Mouse (Mus musculus): ENCODE measurements around the gene Cdh4.
A peak's percentile ranks its signal among the peaks of the same experiment; 100 is the strongest.

Cdh4 gene

DNA sequence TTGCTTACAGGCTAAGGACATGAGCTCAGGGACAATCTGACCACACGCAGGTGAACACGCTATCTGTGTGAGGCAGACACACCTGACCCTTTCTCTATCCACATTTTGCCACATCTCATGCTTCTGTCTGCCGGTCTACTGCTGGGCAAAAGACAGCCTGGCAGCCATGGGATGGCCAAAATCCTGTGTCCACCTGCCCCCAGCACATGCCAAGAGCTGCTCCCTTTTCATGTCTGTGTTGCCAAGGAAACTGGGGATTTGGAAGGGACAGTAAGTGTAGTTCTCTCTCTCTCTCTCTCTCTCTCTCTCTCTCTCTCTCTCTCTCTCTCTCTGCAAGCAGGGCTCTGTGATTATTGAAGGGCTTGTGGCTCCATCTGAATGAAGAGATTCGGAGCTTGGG lies 98.9 kb downstream of the Cdh4 start:
- no peak for TF ChIP-seq GATA4 (IDR thresholded peaks at IDR 0.05; ENCODE audit: insufficient replicate concordance, low read length)

DNA sequence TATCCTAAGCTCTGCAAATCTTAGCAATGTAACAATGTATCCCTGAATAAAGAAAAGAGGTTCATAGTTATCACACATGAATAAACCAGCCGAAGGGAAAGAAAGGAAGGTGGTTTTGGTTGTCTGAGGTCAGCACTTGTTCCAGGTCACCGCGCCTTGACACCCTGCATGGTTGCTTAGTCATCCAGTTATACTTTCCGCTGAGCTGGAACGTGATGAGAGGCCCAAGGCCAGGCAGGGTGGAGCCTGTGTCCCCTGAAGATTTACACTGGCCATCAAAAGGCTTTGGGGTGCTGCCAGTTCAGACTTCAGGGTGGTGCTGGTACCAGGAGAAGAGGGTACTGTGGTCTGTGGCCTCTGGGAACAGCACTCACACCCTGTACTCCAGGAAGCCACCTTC lies 105.4 kb downstream of the Cdh4 start:
- no peak for TF ChIP-seq GATA4 (IDR thresholded peaks at IDR 0.05; ENCODE audit: insufficient replicate concordance, low read length)

DNA sequence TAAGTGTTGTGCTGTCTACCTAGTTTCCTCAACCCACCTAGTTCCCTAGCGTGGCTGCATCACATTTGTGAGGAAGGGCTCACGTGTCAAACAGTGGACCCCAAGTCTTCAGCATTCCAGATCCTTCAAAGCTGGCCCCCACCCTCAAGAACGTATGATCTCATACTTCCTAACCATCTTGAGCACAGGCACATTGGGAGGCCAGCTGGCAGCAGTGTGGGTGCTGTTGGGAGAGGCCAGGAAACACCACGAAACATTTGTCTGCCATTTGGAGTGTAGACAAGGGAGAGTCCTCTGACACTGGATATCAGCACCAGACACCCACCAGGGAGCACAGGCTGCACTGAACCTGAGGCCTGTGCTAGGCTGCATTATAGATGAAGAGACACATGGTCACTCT lies 113.7 kb downstream of the Cdh4 start:
- no peak for TF ChIP-seq GATA4 (IDR thresholded peaks at IDR 0.05; ENCODE audit: insufficient replicate concordance, low read length)

DNA sequence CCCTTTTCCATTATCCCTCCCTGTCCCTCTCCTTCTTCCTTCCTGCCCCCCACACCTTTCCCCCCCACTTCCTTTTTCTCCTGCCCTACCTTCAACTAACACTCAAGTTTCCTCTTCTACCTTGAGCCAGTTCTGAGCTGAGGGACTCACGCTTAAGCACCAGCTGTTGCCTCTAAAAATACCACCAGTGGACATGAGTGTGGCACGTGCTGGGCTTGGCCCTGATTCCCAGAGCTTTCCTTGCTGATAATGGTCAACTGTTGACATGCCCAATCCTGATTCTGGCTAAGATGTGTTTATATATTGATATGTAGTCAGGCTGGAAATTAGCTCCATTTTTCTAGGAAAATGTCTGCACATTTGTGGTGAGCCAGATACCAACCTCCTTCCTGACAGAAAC lies 120.1 kb downstream of the Cdh4 start:
- TF ChIP-seq GATA4 (IDR thresholded peaks at IDR 0.05; ENCODE audit: insufficient replicate concordance, low read length): no peak

DNA sequence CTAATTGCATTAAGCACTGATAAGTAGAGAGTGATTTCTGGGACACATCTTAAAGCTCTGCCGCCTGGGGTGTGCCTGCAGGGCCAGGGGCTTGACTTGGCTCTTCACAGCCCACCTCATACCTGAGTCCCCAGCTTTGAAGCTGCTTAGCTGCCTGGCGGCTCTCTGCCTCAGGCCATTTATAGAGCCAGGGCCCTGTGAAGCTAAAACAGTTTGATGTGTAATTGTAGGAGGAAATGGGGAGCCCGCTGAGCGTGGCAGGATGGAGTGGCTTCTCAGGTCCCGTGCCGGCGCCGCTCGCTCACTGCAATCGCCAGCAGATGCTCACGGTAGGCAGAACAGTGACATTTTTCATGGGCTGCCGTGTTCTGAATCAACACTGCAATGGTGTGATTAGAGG lies 123.4 kb downstream of the Cdh4 start:
- no peak for TF ChIP-seq GATA4 (IDR thresholded peaks at IDR 0.05; ENCODE audit: insufficient replicate concordance, low read length)

DNA sequence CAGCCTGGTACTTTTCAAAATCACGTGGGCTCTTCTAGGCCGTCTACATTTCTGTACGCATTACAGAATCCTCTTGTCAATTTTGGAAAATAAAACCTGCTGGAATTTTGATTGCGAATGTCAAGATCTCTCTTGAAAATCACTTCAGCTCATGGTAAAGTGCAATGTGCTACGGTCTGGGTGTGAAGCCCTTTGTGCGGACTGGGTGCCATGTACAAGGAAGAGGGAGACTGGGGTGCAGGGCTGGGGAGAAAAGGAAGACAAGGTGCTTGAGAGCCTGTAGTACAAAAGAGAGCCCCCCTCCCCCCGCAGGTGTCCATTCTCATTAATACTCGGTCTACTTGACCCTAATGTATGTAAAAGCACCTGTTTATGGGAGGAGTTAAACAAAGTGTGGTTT lies 125.7 kb downstream of the Cdh4 start:
- no peak for TF ChIP-seq GATA4 (IDR thresholded peaks at IDR 0.05; ENCODE audit: insufficient replicate concordance, low read length)

DNA sequence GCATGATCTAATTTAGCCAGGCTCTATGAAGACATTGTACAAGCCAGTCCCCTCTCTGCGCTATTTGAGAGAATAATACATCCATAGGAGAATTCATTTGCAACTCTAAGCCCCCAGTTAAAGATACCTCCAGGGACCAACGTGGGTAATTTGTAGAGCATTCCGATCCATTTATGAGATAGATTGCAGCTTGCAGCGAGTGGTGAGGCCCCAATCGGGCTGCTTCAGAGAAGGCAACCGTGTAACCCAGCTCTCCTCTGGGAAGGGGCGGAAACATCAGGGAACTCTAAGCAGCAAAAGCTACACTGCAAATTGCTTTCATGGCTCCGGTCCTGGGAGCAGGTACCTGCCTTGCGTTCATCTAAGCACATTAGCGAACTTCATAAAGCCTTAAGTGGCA lies 126.9 kb downstream of the Cdh4 start:
- no peak for TF ChIP-seq GATA4 (IDR thresholded peaks at IDR 0.05; ENCODE audit: insufficient replicate concordance, low read length)

DNA sequence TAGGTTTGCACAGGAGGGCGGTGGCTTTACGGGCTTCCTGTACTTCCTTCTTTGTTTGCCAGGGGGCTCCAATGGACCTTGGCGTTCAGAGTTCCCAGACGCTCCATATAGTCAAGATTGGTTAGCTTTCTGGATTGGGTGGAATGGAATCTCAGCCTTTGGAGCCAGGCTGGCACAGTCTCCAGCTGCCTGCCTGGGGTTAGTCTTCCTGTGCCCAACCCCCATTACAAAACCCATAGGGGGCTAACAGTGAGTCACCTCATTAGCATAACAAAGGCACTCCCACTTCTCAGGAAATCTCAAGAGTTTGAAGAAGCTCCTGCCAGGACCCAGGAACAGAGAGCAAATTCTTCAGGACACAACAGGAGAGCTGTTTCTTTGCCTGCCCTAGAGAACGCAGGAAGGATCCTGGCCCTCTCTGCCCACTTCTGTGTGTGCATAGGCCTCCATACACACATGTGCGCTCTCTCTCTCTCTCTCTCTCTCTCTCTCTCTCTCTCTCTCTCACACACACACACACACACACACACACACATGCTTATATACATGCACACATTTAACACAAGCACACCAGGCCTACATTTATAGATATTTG lies 129.0 kb downstream of the Cdh4 start:
- TF ChIP-seq GATA4 (IDR thresholded peaks at IDR 0.05; ENCODE audit: insufficient replicate concordance, low read length): no peak

DNA sequence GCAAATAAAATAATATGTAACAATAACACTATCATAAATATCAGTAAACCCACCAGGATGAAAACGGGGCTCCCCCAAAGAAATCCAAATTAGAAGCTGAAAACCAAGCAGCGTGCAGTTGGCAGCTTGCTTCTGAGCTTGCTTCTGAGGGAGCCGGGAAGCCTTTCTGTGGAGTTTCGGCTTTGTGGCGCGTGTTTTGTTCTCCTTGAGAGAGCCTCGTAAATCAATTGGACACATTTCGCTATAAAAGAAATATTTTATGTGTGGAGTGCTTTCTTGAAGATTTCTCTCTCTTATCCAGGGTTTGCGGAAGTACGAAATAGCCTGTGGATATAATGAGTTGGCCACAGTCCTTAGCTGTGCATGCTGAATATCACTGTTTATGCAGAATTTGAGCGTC lies 131.1 kb downstream of the Cdh4 start:
- no peak for TF ChIP-seq GATA4 (IDR thresholded peaks at IDR 0.05; ENCODE audit: insufficient replicate concordance, low read length)

DNA sequence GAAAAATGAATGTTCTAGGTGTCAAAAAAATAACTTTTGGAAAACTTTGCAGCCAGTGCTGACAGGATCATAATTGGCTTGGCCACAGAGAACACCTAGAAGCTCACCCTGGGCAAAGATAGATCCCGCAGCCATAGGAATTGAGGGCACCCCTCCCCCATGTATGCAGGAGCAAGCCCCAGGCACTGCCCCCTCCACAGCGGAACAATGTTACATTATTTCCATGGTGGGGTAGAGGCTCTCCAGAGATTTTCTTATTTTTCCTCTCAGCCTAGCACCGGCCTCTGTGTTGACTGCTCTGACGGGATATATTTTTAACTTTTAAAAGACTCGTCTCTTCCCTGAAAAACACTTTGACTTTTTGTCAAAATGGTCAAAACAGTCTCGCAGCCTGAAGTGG lies 131.6 kb downstream of the Cdh4 start:
- no peak for TF ChIP-seq GATA4 (IDR thresholded peaks at IDR 0.05; ENCODE audit: insufficient replicate concordance, low read length)

DNA sequence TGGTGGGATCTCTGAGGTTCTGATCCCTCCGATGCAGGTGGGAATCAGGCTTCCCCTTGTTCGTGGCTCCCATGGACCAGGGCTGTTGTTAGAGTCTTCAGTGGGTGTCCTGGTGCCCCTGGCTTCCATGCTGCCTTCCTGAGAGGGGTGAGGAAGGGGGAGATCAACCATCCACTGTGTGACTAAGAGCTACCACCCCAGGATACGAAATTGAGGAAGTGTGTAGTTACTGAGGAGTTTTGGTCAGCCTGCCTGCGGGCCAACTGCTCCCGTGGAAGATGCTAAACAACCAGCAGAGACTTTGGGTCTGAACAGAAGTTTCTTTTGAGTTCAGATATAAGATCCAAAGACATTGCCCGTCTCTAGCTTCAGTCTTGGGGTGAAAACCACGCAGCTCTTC lies 133.4 kb downstream of the Cdh4 start:
- TF ChIP-seq GATA4 (IDR thresholded peaks at IDR 0.05; ENCODE audit: insufficient replicate concordance, low read length): no peak

DNA sequence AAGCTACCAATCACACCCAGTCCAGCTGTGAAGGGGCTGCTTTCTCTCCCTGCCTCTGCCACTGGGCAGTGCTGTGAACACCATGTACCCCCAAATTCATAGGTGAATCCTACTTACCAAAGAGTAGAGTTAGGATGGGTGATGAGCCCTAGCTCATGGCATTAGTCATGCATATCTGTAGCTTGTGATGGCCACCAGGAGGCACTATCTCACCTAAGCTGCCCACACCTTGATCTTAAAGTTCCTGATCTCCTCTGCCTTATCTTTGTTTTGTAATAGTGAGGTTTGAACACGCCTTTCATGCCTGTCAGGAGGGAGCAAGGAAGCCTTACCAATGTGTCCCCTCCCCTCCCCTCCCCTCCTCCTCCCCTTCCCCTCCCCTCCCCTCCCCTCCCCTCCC lies 134.0 kb downstream of the Cdh4 start:
- TF ChIP-seq GATA4 (IDR thresholded peaks at IDR 0.05; ENCODE audit: insufficient replicate concordance, low read length): no peak

DNA sequence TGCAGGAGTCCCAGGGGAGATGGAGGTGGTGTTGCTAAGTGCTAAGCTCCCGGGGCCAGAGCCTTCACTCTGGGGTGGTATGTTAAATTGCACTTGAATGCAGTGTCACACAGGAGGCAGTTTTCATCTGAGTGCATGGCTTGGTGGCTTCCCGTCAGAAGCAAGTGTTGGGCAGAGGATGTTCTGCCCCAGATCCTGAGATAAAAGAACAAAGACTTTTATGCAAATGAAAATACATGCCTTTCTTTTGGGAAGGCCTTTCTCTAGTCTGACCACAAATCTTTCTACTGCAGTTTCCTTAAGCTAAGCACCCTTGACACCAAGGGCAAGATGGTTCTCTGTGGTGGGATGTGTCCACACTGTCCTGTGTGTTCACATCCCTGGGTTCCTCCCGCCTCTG lies 136.1 kb downstream of the Cdh4 start:
- no peak for TF ChIP-seq GATA4 (IDR thresholded peaks at IDR 0.05; ENCODE audit: insufficient replicate concordance, low read length)

DNA sequence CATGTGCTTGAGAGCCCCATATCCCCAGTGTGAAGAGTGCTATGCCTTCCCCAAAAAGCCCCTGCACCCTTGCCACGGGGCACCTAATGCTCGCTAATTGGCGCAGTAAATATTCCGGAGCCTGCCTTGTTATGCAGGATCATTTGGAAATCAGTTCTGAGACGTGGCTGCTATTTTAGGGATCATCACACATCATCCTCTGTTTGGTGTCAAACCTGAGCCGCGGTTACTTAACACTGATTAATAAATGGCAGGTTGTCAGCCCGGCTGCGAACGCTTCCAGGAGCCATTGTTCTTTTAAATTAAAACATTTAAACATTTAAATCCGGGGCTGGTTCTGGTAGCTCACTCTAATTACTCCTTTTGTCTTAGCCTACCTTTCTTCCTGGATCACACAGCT lies 136.6 kb downstream of the Cdh4 start:
- no peak for TF ChIP-seq GATA4 (IDR thresholded peaks at IDR 0.05; ENCODE audit: insufficient replicate concordance, low read length)

DNA sequence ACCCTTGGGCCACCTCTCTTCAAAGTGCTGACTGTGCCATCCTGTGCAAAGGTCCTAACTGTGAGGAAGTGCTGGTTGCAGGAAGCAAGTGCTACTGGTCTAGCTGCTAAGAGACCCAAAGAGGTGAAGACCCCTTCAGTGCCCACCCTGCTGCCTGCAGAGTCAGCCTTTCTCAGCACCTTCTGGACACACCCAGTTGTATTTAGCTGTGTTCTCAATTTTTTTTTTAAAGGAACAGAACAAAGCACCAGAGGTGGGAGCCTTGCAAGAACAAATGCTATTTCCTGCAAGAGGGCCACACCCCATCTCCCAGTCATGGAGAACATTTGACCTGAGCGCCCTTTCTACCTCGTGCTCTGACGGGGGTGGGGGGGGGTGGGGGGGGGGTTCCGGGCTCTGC lies 138.2 kb downstream of the Cdh4 start:
- no peak for TF ChIP-seq GATA4 (IDR thresholded peaks at IDR 0.05; ENCODE audit: insufficient replicate concordance, low read length)

DNA sequence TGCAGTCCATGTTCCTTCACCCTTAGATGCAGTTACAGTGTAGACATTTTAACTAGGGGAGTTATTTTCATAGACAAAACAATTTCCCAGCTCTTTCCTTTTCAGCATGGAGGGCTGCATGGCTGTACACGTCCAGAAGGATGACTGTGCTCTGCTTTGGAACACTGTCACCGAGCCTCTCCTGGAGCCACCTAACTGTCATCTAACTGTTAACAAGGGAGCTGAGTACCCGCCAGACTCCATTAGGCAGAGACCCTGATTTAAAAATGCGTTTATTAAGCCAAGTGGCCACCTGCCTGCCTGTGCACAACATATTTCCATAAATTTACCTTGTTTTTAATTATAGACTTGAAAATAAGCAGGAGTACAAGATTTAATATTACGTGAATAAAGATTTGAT lies 138.8 kb downstream of the Cdh4 start:
- TF ChIP-seq GATA4 (IDR thresholded peaks at IDR 0.05; ENCODE audit: insufficient replicate concordance, low read length): no peak

DNA sequence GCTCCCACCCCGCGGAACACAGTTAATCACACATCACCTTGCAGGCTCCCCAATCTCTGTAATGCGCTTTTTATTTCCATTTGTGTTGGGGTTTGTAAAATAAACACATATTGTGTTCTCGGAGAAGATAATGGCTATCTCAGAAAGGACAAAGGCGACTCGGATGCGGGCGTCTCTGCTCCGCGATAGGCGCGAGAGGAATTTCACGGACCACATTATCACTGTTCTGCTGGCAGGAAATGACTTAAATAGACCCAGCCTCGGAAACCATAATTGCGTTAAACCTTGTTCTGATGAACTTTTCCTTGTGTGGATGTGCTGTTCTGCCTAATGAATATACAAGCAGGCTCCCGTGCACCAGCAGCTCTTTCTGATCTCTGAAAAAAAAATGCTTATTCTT lies 140.7 kb downstream of the Cdh4 start:
- TF ChIP-seq GATA4 (IDR thresholded peaks at IDR 0.05; ENCODE audit: insufficient replicate concordance, low read length): peak; percentile 97

DNA sequence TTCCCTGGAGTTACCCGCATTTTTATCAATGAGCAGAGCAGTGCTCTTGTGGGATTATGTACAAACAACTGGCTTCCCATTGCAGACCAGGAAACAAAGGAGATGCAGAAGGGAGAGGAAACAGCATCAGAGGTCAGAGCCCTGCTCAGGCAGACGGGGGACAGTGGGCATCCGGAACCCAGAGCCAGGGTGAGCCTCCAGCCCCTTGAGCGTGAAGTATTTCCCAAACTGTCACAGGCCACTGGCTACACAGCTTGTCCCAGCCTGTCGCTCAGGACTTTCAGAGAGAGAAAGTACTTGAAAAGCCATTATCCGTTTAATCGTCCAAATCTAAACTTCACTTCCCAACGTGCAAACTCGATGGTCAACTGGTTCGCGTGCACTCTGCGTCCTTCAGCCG lies 142.4 kb downstream of the Cdh4 start:
- peak; percentile 24; the same call in 1 of the 2 replicates for TF ChIP-seq GATA4 (IDR thresholded peaks at IDR 0.05; ENCODE audit: insufficient replicate concordance, low read length)
